Mouse (Mus musculus): ENCODE measurements around the gene Brd2.

DNA sequence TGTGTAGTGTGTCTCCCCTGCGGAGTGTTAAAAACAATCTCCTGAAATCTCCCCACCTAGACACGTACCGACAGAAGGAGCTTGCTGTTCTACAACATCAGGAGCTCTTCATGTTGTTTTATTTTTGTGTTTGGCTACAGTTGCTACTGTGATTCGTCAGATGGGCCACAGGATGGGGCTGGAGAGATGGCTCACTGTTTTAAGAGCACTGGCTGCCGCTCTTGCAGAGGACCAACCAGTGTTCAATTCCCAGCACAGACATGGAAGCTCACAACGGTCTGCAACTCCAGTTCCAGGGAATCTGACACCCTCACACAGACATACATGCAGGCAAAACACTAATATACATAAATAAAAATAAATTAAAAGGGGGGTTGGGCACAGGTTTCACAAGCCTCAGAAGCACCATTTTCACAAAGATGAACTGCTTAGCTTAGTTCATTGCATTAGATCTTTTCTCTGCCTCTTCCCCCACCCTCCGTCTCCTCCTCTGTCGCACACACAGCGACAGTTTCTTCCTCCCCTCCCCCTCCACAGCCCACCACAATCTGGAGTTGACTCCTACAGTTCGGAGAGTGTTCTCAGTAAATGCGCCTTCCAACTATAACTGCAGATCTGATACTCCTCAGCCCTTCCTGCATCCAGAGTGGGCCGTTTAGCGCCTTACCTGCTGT lies 6.0 kb upstream of the Brd2 start:
- TF ChIP-seq POLR2A (IDR thresholded peaks at IDR 0.05; ENCODE audit: low read depth, low read length) (no peak), CTCF (conservative IDR thresholded peaks at IDR 0.05; ENCODE audit: insufficient read depth, insufficient read length, low read depth, low read length) (peak; percentile 34)

Data from kidney, adult 2 months (tissue).